Mouse (Mus musculus): Measurements from ENCODE around the gene Blm. TPM values are rescaled to one million over a fixed set of nuclear protein-coding genes. Genes with fewer than 3 reads are reported as not detected.

The Blm gene
- total RNA-seq, 2 experiments from 2014 or later: 3.1 to 4.3 TPM

- DNase-seq (ENCODE audit: low spot score in 2 of 2): no peak
- intact Hi-C loops (cut with DNase I): no loop called here
Observed at GRCm38 (mm10) chr7:80468851-80469250, 66.1 kb downstream of the Blm start.

DNA sequence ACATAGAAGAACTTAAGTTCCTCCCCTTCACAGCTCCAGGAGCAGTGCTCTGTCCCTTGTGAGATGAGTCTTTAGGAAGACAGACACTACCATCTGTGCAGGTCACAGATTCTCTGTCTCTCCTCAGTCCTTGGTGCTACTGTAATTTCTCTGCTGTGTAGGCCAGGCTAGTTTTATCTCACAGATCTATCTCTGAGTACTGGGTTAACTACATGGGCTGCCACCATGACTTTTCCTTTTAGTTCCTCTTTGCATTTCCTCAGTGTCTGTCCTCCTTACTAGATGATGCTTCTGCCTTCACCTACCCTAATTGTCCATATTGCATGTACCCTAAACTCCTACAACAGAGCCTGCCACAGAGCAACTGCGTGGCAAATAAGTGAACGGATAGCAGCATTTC is 67.6 kb downstream of the Blm start:
- intact Hi-C loops (cut with DNase I): no loop called here
- DNase-seq (ENCODE audit: low spot score in 2 of 2): no peak

GRCm38 (mm10) chr7:80464831-80465230 is 70.1 kb downstream of the Blm start:
- no peak for DNase-seq (ENCODE audit: low spot score in 2 of 2)
- intact Hi-C loops (cut with DNase I): no loop called here

DNA sequence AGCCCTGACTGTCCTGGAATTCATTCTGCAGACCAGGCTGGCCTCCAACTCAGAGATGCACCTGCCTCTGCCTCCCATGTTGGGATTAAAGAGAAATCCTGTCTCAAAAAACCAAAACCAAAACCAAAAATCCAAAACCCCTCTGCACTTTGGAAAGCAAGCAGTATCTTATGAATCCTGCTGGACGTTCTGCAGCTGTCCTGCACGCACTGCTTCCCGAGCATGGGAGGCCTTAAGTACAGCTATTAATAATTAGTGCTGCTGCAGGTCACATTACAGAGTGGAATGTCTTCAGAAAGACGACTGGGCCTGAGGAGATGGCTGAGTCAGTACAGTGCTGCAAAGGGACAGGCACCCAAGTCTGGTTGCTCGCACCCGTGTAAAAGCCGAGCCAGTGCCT is 73.0 kb downstream of the Blm start:
- no peak for DNase-seq (ENCODE audit: low spot score in 2 of 2)

GRCm38 (mm10) chr7:80460892-80461291 is 74.0 kb downstream of the Blm start:
- intact Hi-C loops (cut with DNase I): no loop called here
- DNase-seq (ENCODE audit: low spot score in 2 of 2): no peak

More for the DNA sequence above, 73.0 kb downstream of the Blm start:
- intact Hi-C loops (cut with DNase I): no loop called here

DNA sequence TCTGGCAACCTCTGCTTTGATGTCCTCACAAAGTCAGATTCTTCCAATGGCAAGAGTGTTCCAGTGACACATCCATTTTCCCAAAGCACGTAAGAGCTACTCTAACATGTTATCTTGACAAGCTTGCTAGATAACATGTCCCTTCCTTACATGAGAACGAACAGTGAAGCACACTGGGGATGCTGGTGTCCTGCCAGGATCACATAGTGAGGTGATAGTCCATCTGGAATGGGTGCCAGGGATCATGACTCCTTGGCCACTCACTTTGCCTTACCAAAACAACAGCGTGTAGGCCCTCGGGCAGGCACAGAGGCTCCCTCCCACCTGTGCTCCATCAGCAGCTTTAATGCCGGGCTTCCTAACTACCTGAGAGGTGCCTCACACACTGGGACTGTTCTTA is 74.7 kb downstream of the Blm start:
- intact Hi-C loops (cut with DNase I): no loop called here
- DNase-seq (ENCODE audit: low spot score in 2 of 2): no peak

DNA sequence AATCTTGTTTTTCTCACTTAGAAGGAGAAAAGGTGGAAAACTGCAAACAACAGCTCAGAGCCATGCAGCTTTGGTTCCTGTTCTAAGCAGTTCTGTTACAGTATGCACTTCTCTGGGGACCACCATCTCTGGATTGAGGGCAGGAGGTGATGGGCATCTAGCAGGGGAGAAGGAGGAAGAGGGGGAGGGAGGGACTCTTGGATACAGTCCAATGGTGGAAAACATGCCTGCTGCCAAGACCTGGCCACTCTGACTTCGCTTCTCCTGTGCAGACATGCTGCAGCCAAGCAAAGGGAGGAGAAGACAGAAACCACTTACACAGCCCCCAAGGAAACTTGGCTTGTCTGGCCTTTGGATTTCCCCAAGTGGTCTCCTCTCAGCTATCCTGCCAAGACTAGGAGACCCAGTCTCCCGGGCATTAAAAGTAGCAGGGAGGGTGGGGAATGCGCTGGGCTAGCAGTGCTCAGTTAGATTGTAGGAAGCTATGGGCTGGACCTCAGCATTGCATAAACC is 77.0 kb downstream of the Blm start:
- intact Hi-C loops (cut with DNase I): no loop called here
- no peak for DNase-seq (ENCODE audit: low spot score in 2 of 2)

DNA sequence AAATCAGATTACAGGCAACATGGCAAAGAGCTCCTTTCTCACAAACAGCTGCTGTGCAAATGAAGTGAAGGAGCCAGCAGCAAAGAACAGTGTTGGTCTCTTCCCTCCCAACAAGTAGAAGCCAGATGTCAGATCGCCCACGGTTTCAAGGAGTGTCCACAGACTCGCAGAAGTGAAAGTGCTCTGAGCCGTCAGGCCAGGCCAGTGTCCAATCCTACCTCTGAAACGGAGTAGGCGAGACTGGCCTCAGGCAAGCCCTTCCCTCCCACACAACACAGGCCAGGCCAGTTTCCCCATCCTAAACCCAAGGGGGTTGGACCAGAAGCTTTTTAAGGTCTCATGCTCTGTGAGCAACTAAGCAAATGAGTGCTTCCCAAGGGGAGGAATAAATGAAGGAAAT is 77.7 kb downstream of the Blm start:
- DNase-seq (ENCODE audit: low spot score in 2 of 2): no peak
- intact Hi-C loops (cut with DNase I): no loop called here

GRCm38 (mm10) chr7:80456327-80456726 is 78.6 kb downstream of the Blm start:
- DNase-seq (ENCODE audit: low spot score in 2 of 2): no peak
- intact Hi-C loops (cut with DNase I): no loop called here

DNA sequence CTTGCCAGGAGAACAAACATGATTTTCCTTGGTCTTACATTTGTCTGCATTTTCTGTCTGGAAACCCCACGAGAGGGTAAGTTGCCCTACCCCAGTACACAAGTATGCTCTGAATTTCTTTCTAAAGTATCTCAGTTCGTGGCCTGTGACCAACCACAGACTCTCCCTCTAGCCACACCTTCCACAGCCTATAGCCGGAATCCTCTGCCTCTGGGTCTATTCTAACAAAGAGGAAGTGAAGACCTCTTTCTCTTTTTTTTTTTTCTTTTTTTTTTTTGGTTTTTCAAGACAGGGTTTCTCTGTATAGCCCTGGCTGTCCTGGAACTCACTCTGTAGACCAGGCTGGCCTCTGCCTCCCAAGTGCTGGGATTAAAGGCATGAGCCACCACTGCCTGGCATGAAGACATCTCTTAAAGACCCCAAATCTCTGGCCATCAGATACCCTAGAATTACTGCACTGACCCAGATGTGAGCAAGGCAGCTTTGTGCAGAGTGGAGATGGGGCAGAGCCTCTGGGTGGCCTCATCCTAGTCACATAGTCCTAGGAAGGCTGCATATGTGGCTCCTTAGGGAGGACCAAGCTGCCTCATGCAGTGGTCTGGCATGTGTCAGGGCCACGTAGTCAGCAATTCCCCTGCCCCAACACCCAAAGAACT is 79.3 kb downstream of the Blm start:
- DNase-seq (ENCODE audit: low spot score in 2 of 2): no peak
- intact Hi-C loops (cut with DNase I): no loop called here

DNA sequence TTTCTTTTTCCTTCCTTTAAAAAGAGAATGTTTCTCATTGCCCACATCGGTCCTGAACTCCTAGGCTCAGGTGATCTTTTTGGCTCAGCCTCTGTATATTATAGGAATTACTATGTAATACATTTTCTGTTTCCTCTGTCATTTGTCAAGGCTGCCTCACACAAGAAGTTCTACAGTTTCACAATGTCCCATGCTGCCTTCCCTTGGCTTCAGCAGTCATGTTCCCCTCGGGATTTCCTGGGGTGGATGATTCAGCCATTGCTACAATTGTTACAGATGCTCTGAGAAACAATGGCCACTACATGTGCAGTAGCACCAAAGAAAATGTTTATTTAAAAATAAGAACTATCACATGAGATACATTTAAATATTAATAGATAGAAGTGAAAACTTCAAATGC is 80.1 kb downstream of the Blm start:
- no peak for DNase-seq (ENCODE audit: low spot score in 2 of 2)
- intact Hi-C loops (cut with DNase I): no loop called here

DNA sequence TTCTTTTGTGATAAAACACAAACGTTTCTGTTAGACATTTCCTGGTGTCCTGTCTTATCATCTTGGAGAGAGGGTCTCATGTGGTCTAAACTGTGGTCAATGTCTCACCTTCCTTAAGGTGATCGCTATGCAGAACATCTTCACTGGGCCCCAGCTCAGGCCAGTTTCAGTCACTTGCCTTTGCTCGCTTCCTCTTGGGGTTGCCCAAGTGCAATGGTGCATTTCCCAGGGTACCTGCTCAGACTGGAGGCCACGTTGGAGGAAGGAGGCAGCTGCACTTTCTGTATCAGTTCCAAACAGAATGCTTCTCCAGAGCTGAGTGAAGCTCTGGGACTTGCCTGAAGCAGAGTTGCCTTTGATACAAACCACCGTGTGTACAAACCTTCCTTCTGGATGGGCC is 80.9 kb downstream of the Blm start:
- no peak for DNase-seq (ENCODE audit: low spot score in 2 of 2)
- intact Hi-C loops (cut with DNase I): no loop called here

DNA sequence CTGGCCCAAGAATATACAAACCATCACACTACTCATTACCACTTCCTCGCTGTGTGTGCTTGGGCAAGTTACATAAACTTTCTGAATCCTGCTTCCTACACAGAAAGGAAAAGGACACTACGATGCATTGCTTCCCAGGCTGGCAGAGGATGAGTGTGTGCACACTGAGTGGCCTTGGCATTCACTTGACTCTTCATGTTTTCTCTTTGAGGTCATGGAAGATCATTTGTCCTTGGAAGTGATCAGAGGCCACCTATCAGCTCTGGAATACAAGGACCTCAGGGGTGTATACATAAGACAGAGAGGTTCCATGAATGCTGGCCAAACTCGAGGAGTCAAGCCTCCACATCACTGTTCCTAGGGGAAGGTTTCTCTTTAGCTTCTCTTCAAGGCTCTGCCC is 81.8 kb downstream of the Blm start:
- intact Hi-C loops (cut with DNase I): no loop called here
- no peak for DNase-seq (ENCODE audit: low spot score in 2 of 2)

DNA sequence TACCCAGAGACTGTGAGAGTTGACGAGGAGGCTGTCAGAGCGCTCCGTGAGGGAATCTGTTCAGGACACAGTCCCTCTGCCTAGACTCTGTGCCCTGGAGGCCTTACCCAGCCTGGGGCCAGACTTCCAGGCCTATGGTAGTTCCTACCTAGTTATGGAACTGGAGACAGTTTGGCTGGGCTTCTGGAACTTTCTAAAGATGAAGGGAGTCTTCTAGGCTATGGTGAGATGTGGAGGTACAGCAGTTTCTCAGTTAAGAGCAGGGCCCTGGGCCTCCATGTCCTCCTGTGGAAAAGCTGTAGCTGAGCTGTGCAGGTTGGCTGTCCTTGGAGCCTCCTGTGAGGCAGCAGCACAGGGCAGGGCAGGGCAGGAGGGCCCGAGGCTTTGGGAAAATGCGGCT is 82.7 kb downstream of the Blm start:
- intact Hi-C loops (cut with DNase I): no loop called here
- DNase-seq (ENCODE audit: low spot score in 2 of 2): no peak

DNA sequence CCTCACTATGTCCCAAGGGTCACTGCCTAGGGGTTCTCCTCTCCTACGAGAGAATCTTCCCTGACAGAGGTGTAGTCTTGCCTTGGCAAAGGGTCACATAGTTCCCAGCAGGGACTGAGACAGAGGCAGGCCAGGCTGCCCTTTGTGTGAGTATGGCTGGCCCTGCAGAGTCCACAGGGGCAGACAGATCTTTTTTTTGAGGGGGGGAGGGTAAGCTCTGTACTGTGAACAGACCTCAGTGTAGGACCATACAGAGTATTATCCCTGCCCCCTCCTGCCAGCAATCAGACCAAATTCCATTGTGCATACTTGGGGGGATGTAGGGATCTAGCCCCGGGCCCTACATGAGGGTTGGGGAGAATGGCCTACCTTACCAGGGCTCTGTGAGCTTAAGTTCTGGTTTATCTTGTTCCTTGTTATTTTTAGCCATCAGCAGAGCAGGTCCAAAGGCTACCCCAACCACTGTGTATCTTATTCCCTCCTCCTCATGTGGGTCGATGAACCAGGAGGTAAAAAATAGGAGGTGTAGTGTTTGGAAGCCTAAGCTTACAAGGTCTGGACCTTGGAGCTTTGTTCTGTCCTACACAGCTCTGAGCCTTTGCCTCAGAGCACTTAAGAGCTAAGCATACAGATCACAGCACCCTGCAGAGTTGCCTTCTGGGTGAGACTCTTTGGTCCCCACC is 83.2 kb downstream of the Blm start:
- intact Hi-C loops (cut with DNase I): no loop called here
- no peak for DNase-seq (ENCODE audit: low spot score in 2 of 2)

DNA sequence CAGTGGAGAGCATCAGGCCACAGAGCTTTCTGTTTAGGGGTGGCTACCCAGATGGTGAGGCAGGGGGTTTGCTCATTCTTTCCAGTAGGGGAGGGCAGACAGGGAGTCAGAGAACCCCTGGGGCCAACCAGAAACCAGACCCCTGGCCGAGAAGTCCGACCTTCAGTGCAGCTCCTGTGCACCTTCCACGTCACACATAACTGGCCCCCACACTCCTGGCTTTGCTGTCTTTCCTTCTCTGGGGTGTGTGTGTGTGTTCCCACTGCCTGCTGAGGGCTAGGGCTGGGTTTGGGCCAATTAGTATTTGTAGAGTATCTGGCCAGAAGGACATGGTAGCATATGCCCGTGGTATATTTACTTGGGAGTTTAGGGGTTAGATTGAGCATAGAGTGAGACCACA is 84.6 kb downstream of the Blm start:
- DNase-seq (ENCODE audit: low spot score in 2 of 2): no peak
- intact Hi-C loops (cut with DNase I): no loop called here

DNA sequence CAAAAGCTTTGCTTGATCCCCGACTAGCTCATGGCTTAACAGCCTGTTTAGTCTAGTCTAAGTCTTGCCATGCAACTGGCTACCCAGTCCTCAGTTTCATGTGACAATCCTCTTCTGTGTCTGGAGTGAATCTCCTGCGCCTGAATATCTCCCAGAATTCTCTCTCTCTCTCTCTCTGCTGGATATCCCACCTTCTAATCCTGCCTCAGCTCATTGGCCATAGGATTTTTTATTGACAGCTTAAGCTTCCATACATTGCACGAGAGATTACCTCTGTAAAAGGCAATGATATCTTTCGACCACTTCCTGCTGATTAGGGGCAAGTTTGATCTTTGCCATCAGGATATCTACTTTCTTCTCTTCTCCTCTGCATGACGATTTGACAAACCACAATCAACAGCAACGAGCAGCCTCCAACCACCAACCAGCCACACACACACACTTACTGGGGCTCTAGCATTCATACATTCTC is 85.3 kb downstream of the Blm start:
- intact Hi-C loops (cut with DNase I): no loop called here
- no peak for DNase-seq (ENCODE audit: low spot score in 2 of 2)

- intact Hi-C loops (cut with DNase I): no loop called here
- DNase-seq (ENCODE audit: low spot score in 2 of 2): no peak
Observed at GRCm38 (mm10) chr7:80447336-80447735, 87.6 kb downstream of the Blm start.

GRCm38 (mm10) chr7:80446221-80446878 is 88.6 kb downstream of the Blm start:
- intact Hi-C loops (cut with DNase I): no loop called here
- no peak for DNase-seq (ENCODE audit: low spot score in 2 of 2)

DNA sequence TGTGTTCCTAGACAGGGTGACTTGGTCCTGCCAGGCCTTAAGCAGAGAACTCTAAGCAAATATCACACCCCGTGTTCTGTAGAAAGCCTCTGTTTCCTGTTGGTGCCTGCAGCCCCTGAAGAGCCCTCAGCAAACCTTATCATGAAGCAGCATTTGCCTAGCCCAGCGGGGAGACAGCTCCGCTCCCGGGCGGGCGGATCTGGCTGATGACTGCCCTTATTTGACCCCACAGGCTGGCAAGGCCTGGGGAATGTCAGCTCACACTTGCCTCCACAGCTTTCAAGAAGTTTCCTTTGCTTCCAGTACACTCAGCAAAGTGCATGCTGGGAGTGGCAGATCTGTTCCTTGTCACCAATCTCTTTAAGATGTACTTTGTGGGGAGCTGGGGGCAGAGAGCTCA is 89.4 kb downstream of the Blm start:
- intact Hi-C loops (cut with DNase I): no loop called here
- DNase-seq (ENCODE audit: low spot score in 2 of 2): no peak
